Mouse (Mus musculus): ENCODE results near the gene Zfp346. TPM values are rescaled to one million over a fixed set of nuclear protein-coding genes. Genes with fewer than 3 reads are reported as not detected.
A peak's percentile ranks its signal among the peaks of the same experiment; 100 is the strongest.
"Not testable (repeated sequence)": the region's sequence is repeated elsewhere in the genome, so short reads cannot be mapped to it uniquely, and the experiment has no call there.

The Zfp346 gene
- total RNA-seq (2021), result 10 to 100 TPM; 22.2 to 24.2 TPM
- long read RNA-seq, experiment 1, transcript Zfp346-201 (7 exons, 3,333 nt), result major isoform, 5 of 13 reads
- long read RNA-seq, experiment 1, partial matches to known transcripts, result 0 of 13 reads
- long read RNA-seq, experiment 1, other reads (novel, unspliced or antisense), result 7 of 13 reads
- long read RNA-seq, experiment 2, transcript Zfp346-201 (7 exons, 3,333 nt), result major isoform, 6 of 14 reads
- long read RNA-seq, experiment 2, partial matches to known transcripts, result 1 of 14 reads
- long read RNA-seq, experiment 2, other reads (novel, unspliced or antisense), result 4 of 14 reads

- DNase-seq (ENCODE audit: low spot score in 2 of 2), result peak; percentile 96 to 98
These were observed at the start of gene Zfp346 for GRCm38 (mm10) chr13:55105045-55105952. Gene Zfp346 (plus strand): TSS chr13:55105311.

DNA sequence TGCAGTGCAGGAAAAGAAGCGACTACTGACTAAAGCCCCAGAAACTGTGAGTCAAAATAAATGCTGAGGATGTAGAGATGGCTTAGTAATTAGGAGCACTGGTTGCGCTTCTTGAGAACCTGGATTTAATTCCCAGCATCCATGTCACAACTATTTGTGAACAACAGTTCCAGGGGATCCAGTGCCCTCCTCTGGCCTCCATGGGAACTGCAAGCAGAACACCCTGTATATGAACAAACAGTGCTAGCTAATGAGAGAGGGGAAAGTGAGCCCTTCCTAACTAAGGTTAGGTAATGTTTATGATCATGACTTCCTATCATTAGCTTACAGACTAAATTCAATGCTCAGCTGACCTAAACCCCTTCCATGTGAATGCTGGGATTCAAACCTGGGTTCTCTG, 47.1 kb upstream of the Zfp346 start:
- DNase-seq (ENCODE audit: low spot score in 2 of 2), result no peak

DNA sequence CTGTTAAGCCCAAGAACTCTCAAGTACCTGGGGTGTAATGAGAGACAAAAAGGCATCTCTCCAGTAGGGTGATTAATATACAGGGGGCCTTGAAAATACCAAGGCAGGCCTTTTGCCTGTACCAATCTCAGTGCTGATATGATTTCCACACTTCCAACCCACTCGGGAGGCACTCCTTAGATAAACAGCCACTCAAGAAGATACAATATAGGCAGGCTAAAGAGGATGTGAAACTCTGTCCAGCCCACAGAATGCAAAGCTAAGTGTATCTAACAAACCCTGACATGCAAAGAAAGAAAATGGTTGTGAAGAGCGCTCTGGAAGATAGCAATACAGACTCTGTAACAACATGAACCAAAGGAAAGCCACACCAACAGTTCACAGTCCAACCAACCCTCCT, 41.8 kb upstream of the Zfp346 start:
- no peak for DNase-seq (ENCODE audit: low spot score in 2 of 2)

DNA sequence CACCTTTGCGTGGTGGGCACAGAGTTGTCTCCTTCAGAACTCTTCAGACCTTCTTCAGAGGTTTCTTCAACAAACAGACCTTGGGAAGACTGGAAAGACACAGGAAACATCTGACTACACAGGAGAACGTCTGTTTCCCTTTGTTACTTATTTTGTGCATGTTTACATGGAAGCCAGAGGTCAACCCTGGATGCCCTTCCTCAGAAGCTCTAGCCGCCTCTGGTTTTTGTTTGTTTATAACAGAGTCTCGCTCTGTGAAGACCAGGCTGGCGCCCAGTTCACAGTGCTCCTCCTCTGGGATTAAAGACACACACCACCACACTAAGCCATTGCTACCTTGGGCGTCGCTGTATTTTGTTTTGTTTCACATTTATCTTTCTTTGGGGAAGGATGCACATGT, 35.4 kb upstream of the Zfp346 start:
- DNase-seq (ENCODE audit: low spot score in 2 of 2), result no peak

GRCm38 (mm10) chr13:55071322-55071721, 33.8 kb upstream of the Zfp346 start:
- DNase-seq (ENCODE audit: low spot score in 2 of 2), result no peak

DNA sequence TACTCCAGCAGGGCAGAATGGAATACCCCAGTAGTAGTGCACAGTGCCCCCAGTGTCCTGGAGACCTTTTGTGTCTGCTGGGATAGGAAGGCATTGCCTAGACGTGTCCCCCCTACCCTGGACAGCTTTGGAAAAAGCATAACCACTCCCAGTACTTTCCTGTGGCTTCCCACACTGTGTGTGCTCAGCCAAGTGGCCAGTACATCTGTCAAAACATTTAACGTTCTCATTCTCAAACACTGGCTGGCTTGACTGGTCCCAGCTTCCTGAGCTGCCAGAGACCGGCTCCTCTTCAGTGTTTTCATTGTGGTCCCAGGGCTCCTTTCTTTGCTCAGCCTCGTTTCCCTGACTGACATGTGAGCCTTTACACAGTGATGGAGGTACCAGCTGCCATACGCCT, 29.5 kb upstream of the Zfp346 start:
- no peak for DNase-seq (ENCODE audit: low spot score in 2 of 2)

GRCm38 (mm10) chr13:55092588-55092987, 12.5 kb upstream of the Zfp346 start:
- no peak for DNase-seq (ENCODE audit: low spot score in 2 of 2)

GRCm38 (mm10) chr13:55097841-55098240, 7.3 kb upstream of the Zfp346 start:
- DNase-seq (ENCODE audit: low spot score in 2 of 2), result not testable (repeated sequence)

- DNase-seq (ENCODE audit: low spot score in 2 of 2), result no peak
These were observed 5.9 kb upstream of the Zfp346 start for GRCm38 (mm10) chr13:55099066-55099725.

DNA sequence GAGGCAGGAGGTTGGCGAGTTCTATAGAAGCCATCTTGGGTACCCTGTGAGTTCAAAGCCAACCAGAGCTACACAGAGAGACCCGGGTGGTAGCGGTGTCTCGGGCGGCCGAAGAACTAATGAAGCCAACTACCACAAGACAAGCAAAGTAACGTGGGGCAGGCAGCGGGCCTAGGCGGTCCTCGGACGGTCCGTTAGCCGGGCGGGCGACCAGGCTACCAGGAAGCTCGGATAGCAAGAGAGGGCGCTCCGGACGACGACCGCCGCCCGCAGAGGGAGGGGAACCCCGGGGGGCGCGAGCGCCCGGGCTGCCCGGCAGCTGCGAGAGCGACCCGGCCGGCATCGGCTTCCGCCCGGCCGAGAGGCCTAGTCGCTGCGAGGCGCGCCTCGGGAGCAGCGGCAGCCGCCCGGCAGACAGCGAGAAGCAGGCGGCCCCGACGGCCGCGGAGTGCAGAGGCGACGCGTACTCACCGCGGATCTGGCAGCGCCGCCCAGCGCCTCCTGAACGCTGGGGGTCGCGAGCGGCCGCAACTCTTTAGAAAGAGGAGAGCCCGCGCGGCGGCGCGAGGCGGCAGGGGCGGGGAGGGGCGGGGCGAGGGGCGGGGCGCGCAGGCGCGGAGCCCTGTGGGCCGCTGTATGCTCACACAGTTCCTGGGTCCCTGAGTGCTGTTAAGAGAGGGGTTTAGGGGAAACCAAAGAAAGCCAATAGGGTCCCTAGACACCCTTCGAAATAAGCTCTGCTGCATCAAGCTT, 5.2 kb upstream of the Zfp346 start, which contains the start of gene Uimc1:
TSS of gene Uimc1 (minus strand) at position 575 of the 753 bp plus-strand sequence.
- peak; percentile 66 to 86 for DNase-seq (ENCODE audit: low spot score in 2 of 2)

- no peak for DNase-seq (ENCODE audit: low spot score in 2 of 2)
These were observed 3.5 kb upstream of the Zfp346 start for GRCm38 (mm10) chr13:55101627-55102026.

GRCm38 (mm10) chr13:55102366-55102765, 2.7 kb upstream of the Zfp346 start:
- DNase-seq (ENCODE audit: low spot score in 2 of 2), result no peak

GRCm38 (mm10) chr13:55103351-55103750, 1.8 kb upstream of the Zfp346 start:
- DNase-seq (ENCODE audit: low spot score in 2 of 2), result no peak

DNA sequence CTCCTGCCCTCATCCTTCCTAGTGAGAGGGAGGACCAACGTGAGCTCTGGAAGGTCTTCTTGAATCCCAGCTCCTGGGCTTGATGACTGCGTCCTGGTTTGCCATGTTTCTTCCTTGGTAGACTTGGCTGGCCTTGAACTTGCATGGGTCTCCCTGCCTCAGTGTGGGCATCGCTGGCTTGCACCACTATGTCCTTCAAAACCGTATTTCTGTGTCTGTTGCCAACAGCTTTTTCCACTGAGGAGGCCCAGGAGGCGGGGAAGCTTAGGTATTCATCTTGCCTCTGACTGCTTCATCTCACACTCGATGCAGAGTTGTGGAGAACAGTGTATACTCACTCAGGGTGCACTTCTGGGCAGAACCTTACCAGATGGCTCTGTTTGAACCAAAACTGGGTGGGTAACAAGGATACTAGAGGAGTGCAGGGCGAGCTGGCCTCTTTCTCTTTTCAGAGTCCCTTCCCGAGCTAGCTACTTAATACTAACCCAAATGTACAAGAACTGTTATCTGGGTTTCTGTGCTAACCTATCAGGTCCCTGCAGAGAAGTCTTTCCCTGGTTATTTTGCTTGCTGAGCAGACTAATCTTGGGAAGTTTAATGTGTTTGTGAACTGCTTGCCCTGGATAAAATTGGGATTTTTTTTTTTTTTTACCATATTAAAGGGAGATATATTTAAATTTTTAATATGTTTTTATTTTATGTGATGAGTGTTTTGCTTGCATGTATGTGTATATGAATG, 1.0 kb downstream of the Zfp346 start:
- DNase-seq (ENCODE audit: low spot score in 2 of 2), result peak in 1 of 2 experiments; percentile 11

- DNase-seq (ENCODE audit: low spot score in 2 of 2), result no peak
These were observed 2.0 kb downstream of the Zfp346 start for GRCm38 (mm10) chr13:55107116-55107515.

DNA sequence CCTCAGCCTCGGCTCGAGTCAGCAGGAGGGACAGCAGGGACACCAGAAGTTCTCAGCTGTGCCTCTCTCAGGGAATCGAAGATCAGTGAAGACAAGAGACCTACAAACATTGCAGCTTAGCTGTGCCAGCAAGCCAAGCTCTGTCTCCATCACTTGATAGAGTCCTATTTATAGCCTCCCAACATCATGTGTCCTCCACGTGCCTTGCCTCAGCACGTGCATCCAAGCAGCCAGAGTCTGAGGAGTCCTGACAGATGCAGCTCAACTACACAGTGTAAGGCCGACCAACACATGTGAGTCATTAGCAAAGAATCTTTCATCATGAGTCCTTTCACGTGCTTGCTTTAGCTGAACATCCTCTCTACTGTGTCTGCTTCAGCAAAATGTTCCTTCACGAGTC, 2.6 kb downstream of the Zfp346 start:
- DNase-seq (ENCODE audit: low spot score in 2 of 2), result no peak

GRCm38 (mm10) chr13:55114375-55114774, 9.3 kb downstream of the Zfp346 start:
- DNase-seq (ENCODE audit: low spot score in 2 of 2), result no peak

GRCm38 (mm10) chr13:55124903-55125302, 19.8 kb downstream of the Zfp346 start:
- DNase-seq (ENCODE audit: low spot score in 2 of 2), result no peak

DNA sequence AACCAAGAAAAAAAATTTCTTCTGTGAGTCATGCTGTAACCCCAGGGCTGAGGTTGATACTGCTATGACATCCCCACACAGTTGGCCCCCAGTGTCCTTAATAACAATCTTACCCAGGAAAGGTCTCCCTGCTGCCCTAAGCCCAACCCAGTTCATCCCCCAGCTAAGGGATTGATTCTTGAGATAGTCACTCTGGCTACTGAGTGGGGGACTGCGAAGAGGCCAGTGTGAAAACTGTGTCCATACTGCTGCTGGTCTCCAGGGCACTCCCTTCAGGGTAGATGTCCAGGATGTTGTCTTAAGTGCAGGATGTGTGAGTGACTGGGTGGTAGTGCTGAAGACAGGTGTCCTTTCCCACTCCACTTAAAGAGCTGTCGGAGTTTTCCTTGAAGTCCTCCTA, 28.3 kb downstream of the Zfp346 start, which contains the start of gene Gm17617:
TSS of gene Gm17617 (minus strand) at position 101 of the 400 bp plus-strand sequence.
- DNase-seq (ENCODE audit: low spot score in 2 of 2), result no peak

- DNase-seq (ENCODE audit: low spot score in 2 of 2), result no peak
These were observed 30.3 kb downstream of the Zfp346 start for GRCm38 (mm10) chr13:55135382-55135781.

Data from gastrocnemius, postnatal 4 days (tissue).